ENCODE assay signal across 7 mouse cellular contexts in the genomic region with DNA sequence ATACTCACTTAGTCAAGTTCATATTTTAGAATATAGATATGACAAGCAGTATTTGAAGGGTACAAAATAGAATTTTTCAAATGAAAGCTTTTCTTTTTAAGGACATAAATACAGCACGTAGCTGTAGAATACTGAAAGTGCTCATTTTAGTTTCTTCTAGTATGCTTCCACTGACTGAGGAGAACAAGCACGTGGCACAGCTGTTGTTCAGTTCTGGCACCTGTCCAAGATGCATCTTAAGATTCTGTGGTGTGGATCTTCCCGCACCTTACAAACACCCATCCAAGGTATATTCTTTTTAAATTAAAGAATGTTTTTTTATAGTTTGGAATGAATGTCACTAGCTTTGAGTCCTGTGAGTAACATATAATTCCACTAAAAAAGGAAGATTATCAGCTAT. TPM values are rescaled to one million over a fixed set of nuclear protein-coding genes. Genes with fewer than 3 reads are reported as not detected.
A peak's percentile ranks its signal among the peaks of the same experiment; 100 is the strongest.
DNase-seq lines count a peak whose midpoint lies in the region; ATAC-seq and TF ChIP-seq lines count a peak whose summit lies in the region.

No protein-coding gene starts in this region.

- H3K27ac ChIP-seq in lung, embryonic 14.5 days (ENCODE audit: low read depth): no peak overlapping the region; the same call in 1 of the 2 replicates
- no peak overlapping the region for H3K27ac ChIP-seq in hindbrain, embryonic 10.5 days
- no peak overlapping the region for H3K27ac ChIP-seq in liver, embryonic 16.5 days (ENCODE audit: low read length)

- peak overlapping the region; percentile 73 for H3K4me2 ChIP-seq in lung, embryonic 14.5 days
- H3K4me2 ChIP-seq in liver, embryonic 16.5 days (ENCODE audit: low read depth, low read length): peak overlapping the region; percentile 88

- no peak overlapping the region; the same call in 1 of the 2 replicates for H3K9ac ChIP-seq in lung, embryonic 14.5 days
- no peak overlapping the region for H3K9ac ChIP-seq in liver, embryonic 16.5 days (ENCODE audit: low read depth, low read length)

- no peaks in the 10 kb centered on the region for H3K9me3 ChIP-seq in lung, embryonic 14.5 days (ENCODE audit: low read depth, low read length)
- no peaks in the 10 kb centered on the region for H3K9me3 ChIP-seq in hindbrain, embryonic 10.5 days
- H3K9me3 ChIP-seq in liver, embryonic 16.5 days (replicated peaks; ENCODE audit: control insufficient read depth, low read length): no peaks in the 10 kb centered on the region

- no peaks in the 10 kb centered on the region for H3K27me3 ChIP-seq in lung, embryonic 14.5 days (ENCODE audit: insufficient read depth, low read length)
- H3K27me3 ChIP-seq in hindbrain, embryonic 10.5 days (ENCODE audit: insufficient read depth, poor library complexity, severe bottlenecking): no peaks in the 10 kb centered on the region
- no peaks in the 10 kb centered on the region for H3K27me3 ChIP-seq in liver, embryonic 16.5 days (ENCODE audit: control insufficient read depth, insufficient read depth, low read depth, low read length)

- peaks cover 5% of the 10 kb centered on the region; the same call in 1 of the 2 replicates for H3K36me3 ChIP-seq in lung, embryonic 14.5 days (ENCODE audit: insufficient read depth)
- peaks cover 11% of the 10 kb centered on the region; the same call in 1 of the 2 replicates for H3K36me3 ChIP-seq in hindbrain, embryonic 10.5 days
- H3K36me3 ChIP-seq in liver, embryonic 16.5 days (ENCODE audit: control insufficient read depth, insufficient read depth): no peaks in the 10 kb centered on the region

- H3K4me3 ChIP-seq in lung, embryonic 14.5 days (ENCODE audit: low read depth, low read length): peak overlapping the region; percentile 89
- H3K4me3 ChIP-seq in lung, adult 2 months (replicated peaks; ENCODE audit: extremely low read depth, low read depth, low read length): no peak overlapping the region
- H3K4me3 ChIP-seq in hindbrain, embryonic 10.5 days: peak overlapping the region; percentile 79
- H3K4me3 ChIP-seq in liver, embryonic 16.5 days (ENCODE audit: low read depth, low read length): peak overlapping the region; percentile 91

- no peak for ATAC-seq in lung, embryonic 14.5 days (ENCODE audit: insufficient read depth)
- ATAC-seq in liver, embryonic 16.5 days (ENCODE audit: low read depth): no peak

- WGBS in lung, embryonic 14.5 days: 31% methylated on average over 3 of the region's 3 CpGs
- 6% methylated on average over 3 of the region's 3 CpGs for WGBS in lung, adult 2 months
- WGBS in hindbrain, embryonic 10.5 days: 77% methylated on average over 3 of the region's 3 CpGs
- WGBS in liver, embryonic 16.5 days (ENCODE audit: insufficient replicate concordance): 27% methylated on average over 3 of the region's 3 CpGs

- TF ChIP-seq CTCF in lung, embryonic 14.5 days (IDR thresholded peaks at IDR 0.05; ENCODE audit: low read depth): no peak
- TF ChIP-seq CTCF in lung, adult 2 months (IDR thresholded peaks at IDR 0.05; ENCODE audit: insufficient read depth, low read length): no peak
- TF ChIP-seq CTCF in brain, embryonic 14.5 days (IDR thresholded peaks at IDR 0.05; ENCODE audit: borderline replicate concordance, extremely low read depth, insufficient read depth, insufficient read length): no peak

- peak; percentile 56 for DNase-seq in lung, embryonic 14.5 days
- DNase-seq in lung, adult 2 months: no peak
- peak; percentile 70 for DNase-seq in brain, embryonic 14.5 days (ENCODE audit: low read depth)
- DNase-seq in hindbrain, embryonic 10.5 days (ENCODE audit: low spot score): no peak
- DNase-seq in thymus, postnatal 14 days: peak; percentile 30
- DNase-seq in natural killer cell, adult 2 months (ENCODE audit: low spot score in 2 of 2): no peak

- H3K4me1 ChIP-seq in lung, embryonic 14.5 days (ENCODE audit: insufficient read depth): no peaks in the 10 kb centered on the region
- peaks cover 2% of the 10 kb centered on the region for H3K4me1 ChIP-seq in lung, adult 2 months (ENCODE audit: control insufficient read depth, insufficient read depth, low read length)
- peaks cover 16% of the 10 kb centered on the region for H3K4me1 ChIP-seq in hindbrain, embryonic 10.5 days (replicated peaks)
- H3K4me1 ChIP-seq in liver, embryonic 16.5 days (ENCODE audit: control insufficient read depth, low read depth, low read length): peaks cover 4% of the 10 kb centered on the region

- TF ChIP-seq POLR2A in lung, adult 2 months (IDR thresholded peaks at IDR 0.05; ENCODE audit: borderline replicate concordance, extremely low read depth, low read depth, low read length): no peak
- TF ChIP-seq POLR2A in brain, embryonic 14.5 days (IDR thresholded peaks at IDR 0.05; ENCODE audit: borderline replicate concordance, extremely low read depth, insufficient read depth, insufficient read length, poor library complexity, severe bottlenecking): no peak

RNA-seq across cellular contexts. Expression of a gene that starts 1.4 kb away (rescaled TPM):
- 25.7 and 30.4 TPM in 2 replicates for polyA plus RNA-seq in lung, embryonic 14.5 days (2014; fragmentation: Nextera tagmentation; extraction: Ambion mirVana)
- 4.3 and 5.1 TPM in 2 replicates for polyA plus RNA-seq in lung, adult 2 months (2012; rRNA removed)
- 15.5 and 17.6 TPM in 2 replicates for polyA plus RNA-seq in brain, embryonic 14.5 days (2012; rRNA removed)
- polyA plus RNA-seq in hindbrain, embryonic 10.5 days (2016; fragmentation: Nextera tagmentation; extraction: Ambion mirVana): 28.8 and 37.8 TPM in 2 replicates
- polyA plus RNA-seq in liver, embryonic 16.5 days (2015; fragmentation: Nextera tagmentation; extraction: Ambion mirVana): 10.0 and 10.5 TPM in 2 replicates

RNA-seq across cellular contexts. Expression of a gene that starts 1.7 kb away (rescaled TPM):
- 20.2 and 24.9 TPM in 2 replicates for polyA plus RNA-seq in lung, embryonic 14.5 days (2014; fragmentation: Nextera tagmentation; extraction: Ambion mirVana)
- 1.6 and 3.5 TPM in 2 replicates for polyA plus RNA-seq in lung, adult 2 months (2012; rRNA removed)
- polyA plus RNA-seq in brain, embryonic 14.5 days (2012; rRNA removed): 11.6 and 12.6 TPM in 2 replicates
- 17.7 and 20.5 TPM in 2 replicates for polyA plus RNA-seq in hindbrain, embryonic 10.5 days (2016; fragmentation: Nextera tagmentation; extraction: Ambion mirVana)
- polyA plus RNA-seq in liver, embryonic 16.5 days (2015; fragmentation: Nextera tagmentation; extraction: Ambion mirVana): 9.7 and 11.4 TPM in 2 replicates

RNA-seq across cellular contexts. Expression of a gene that starts 33.7 kb away (rescaled TPM):
- 21.5 and 21.6 TPM in 2 replicates for polyA plus RNA-seq in lung, embryonic 14.5 days (2014; fragmentation: Nextera tagmentation; extraction: Ambion mirVana)
- polyA plus RNA-seq in lung, adult 2 months (2012; rRNA removed): 2.7 and 4.7 TPM in 2 replicates
- 46.2 and 56.9 TPM in 2 replicates for polyA plus RNA-seq in brain, embryonic 14.5 days (2012; rRNA removed)
- 41.7 and 50.7 TPM in 2 replicates for polyA plus RNA-seq in hindbrain, embryonic 10.5 days (2016; fragmentation: Nextera tagmentation; extraction: Ambion mirVana)
- polyA plus RNA-seq in liver, embryonic 16.5 days (2015; fragmentation: Nextera tagmentation; extraction: Ambion mirVana): 8.2 and 8.8 TPM in 2 replicates

Comparison
In these comparisons a context has a peak if more than half of its experiments do, and no peak if none do; other contexts are left out.
1. DNase-seq: peak in lung, embryonic 14.5 days (single experiment), brain, embryonic 14.5 days (single experiment) and thymus, postnatal 14 days (single experiment); none in lung, adult 2 months (single experiment), hindbrain, embryonic 10.5 days (single experiment) and natural killer cell, adult 2 months (0 of 2).